Mouse (Mus musculus): ENCODE data around the gene Hvcn1. TPM values are rescaled to one million over a fixed set of nuclear protein-coding genes. Genes with fewer than 3 reads are reported as not detected.

Hvcn1 gene
- polyA plus RNA-seq, 1 experiment from 2014 or later = 1.9 TPM

GRCm38 (mm10) chr5:122228271-122228765 lies 21.7 kb downstream of the Hvcn1 start:
- Histone ChIP-seq H3K27ac (no peak overlapping the region), H3K4me2 (no peak overlapping the region), H3K4me3 (no peak overlapping the region), H3K9ac (no peak overlapping the region), H3K27me3 (replicated peaks) (no peaks in the 10 kb centered on the region), H3K9me3 (no peaks in the 10 kb centered on the region), H3K36me3 (replicated peaks) (no peaks in the 10 kb centered on the region), H3K4me1 (no peaks in the 10 kb centered on the region)
- WGBS = 76% methylated on average over 3 of the region's 3 CpGs
- no peak for ATAC-seq (replicated peaks)

DNA sequence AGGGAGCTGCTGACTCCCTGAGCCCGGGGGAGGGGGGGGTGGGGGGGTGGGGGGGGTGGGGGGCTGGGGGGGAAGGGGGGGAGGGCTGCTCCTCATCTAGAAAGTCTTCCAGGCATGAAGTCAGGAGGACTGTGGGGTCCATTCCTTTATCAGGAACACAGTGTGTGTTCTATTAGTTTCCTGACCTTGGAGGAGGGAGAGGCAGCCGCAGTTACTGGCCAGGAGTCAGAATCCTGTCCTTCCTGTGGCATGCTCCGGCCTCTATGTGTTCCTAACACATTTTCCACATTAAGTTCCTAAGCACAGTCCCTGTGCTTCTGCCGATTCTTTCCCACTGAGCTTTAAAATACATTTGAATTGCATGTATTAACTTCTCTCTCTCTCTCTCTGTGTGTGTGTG lies 22.2 kb downstream of the Hvcn1 start:
- Histone ChIP-seq H3K9ac (no peak overlapping the region), H3K27me3 (replicated peaks) (no peaks in the 10 kb centered on the region), H3K36me3 (replicated peaks) (no peaks in the 10 kb centered on the region), H3K9me3 (no peaks in the 10 kb centered on the region), H3K4me2 (no peak overlapping the region), H3K4me3 (no peak overlapping the region), H3K4me1 (no peaks in the 10 kb centered on the region), H3K27ac (no peak overlapping the region)
- 71% methylated on average over 4 of the region's 4 CpGs for WGBS
- ATAC-seq (replicated peaks) = no peak

- H3K4me2 ChIP-seq = no peak overlapping the region
- H3K27me3 ChIP-seq (replicated peaks) = no peaks in the 10 kb centered on the region
- no peaks in the 10 kb centered on the region for H3K36me3 ChIP-seq (replicated peaks)
- no peak overlapping the region for H3K9ac ChIP-seq
- ATAC-seq (replicated peaks) = no peak
- H3K27ac ChIP-seq = no peak overlapping the region
- no peak overlapping the region for H3K4me3 ChIP-seq
- H3K4me1 ChIP-seq = no peaks in the 10 kb centered on the region; the same call in 1 of the 2 replicates
- H3K9me3 ChIP-seq = no peaks in the 10 kb centered on the region
- WGBS = 97% methylated on average over 4 of the region's 4 CpGs
Observed at GRCm38 (mm10) chr5:122230816-122231215, 24.2 kb downstream of the Hvcn1 start.

DNA sequence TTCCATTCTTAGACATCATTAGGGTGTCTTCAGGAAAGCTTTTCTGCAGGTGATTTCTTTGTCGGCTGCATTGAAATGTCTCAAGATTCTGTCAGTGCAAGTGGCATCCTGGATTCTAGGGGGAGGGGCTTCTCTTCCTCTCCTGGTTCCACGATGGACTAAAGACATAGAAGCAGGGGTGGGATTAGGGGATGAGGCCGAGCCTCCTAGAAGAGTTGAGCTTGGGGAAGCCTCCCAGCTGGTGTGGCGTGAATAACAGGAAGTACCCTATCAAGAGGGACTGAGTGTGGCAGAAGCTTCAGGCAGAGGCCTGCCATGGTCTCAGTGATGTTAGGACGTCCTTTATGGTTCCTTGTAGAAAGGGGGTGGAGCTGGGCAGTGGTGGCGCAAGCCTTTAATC lies 24.8 kb downstream of the Hvcn1 start:
- H3K36me3 ChIP-seq (replicated peaks) = no peaks in the 10 kb centered on the region
- H3K27ac ChIP-seq = no peak overlapping the region
- H3K4me2 ChIP-seq = no peak overlapping the region
- no peaks in the 10 kb centered on the region for H3K9me3 ChIP-seq
- no peaks in the 10 kb centered on the region; the same call in 1 of the 2 replicates for H3K4me1 ChIP-seq
- H3K27me3 ChIP-seq (replicated peaks) = no peaks in the 10 kb centered on the region
- 79% methylated on average over 6 of the region's 6 CpGs for WGBS
- no peak overlapping the region for H3K9ac ChIP-seq
- H3K4me3 ChIP-seq = no peak overlapping the region
- ATAC-seq (replicated peaks) = no peak

GRCm38 (mm10) chr5:122232004-122232403 lies 25.4 kb downstream of the Hvcn1 start:
- no peak overlapping the region for H3K4me2 ChIP-seq
- no peaks in the 10 kb centered on the region; the same call in 1 of the 2 replicates for H3K4me1 ChIP-seq
- H3K27me3 ChIP-seq (replicated peaks) = no peaks in the 10 kb centered on the region
- no peak overlapping the region for H3K4me3 ChIP-seq
- H3K9me3 ChIP-seq = no peaks in the 10 kb centered on the region
- ATAC-seq (replicated peaks) = no peak
- 87% methylated on average over 5 of the region's 5 CpGs for WGBS
- no peak overlapping the region for H3K27ac ChIP-seq
- H3K36me3 ChIP-seq (replicated peaks) = no peaks in the 10 kb centered on the region
- no peak overlapping the region for H3K9ac ChIP-seq

GRCm38 (mm10) chr5:122233077-122233581 lies 26.5 kb downstream of the Hvcn1 start:
- no peaks in the 10 kb centered on the region for H3K36me3 ChIP-seq (replicated peaks)
- no peaks in the 10 kb centered on the region for H3K9me3 ChIP-seq
- no peaks in the 10 kb centered on the region for H3K27me3 ChIP-seq (replicated peaks)
- no peak overlapping the region for H3K4me3 ChIP-seq
- H3K4me2 ChIP-seq = no peak overlapping the region
- WGBS = 87% methylated on average over 14 of the region's 14 CpGs
- H3K27ac ChIP-seq = no peak overlapping the region
- no peak for ATAC-seq (replicated peaks)
- no peak overlapping the region for H3K9ac ChIP-seq
- H3K4me1 ChIP-seq = no peaks in the 10 kb centered on the region; the same call in 1 of the 2 replicates

- Histone ChIP-seq H3K27ac (no peak overlapping the region), H3K4me3 (no peak overlapping the region), H3K4me1 (no peaks in the 10 kb centered on the region; the same call in 1 of the 2 replicates), H3K36me3 (replicated peaks) (no peaks in the 10 kb centered on the region), H3K4me2 (no peak overlapping the region), H3K27me3 (replicated peaks) (no peaks in the 10 kb centered on the region), H3K9ac (no peak overlapping the region), H3K9me3 (no peaks in the 10 kb centered on the region)
- ATAC-seq (replicated peaks) = no peak
- 86% methylated on average over 12 of the region's 12 CpGs for WGBS
Observed at GRCm38 (mm10) chr5:122233695-122234094, 27.1 kb downstream of the Hvcn1 start.

DNA sequence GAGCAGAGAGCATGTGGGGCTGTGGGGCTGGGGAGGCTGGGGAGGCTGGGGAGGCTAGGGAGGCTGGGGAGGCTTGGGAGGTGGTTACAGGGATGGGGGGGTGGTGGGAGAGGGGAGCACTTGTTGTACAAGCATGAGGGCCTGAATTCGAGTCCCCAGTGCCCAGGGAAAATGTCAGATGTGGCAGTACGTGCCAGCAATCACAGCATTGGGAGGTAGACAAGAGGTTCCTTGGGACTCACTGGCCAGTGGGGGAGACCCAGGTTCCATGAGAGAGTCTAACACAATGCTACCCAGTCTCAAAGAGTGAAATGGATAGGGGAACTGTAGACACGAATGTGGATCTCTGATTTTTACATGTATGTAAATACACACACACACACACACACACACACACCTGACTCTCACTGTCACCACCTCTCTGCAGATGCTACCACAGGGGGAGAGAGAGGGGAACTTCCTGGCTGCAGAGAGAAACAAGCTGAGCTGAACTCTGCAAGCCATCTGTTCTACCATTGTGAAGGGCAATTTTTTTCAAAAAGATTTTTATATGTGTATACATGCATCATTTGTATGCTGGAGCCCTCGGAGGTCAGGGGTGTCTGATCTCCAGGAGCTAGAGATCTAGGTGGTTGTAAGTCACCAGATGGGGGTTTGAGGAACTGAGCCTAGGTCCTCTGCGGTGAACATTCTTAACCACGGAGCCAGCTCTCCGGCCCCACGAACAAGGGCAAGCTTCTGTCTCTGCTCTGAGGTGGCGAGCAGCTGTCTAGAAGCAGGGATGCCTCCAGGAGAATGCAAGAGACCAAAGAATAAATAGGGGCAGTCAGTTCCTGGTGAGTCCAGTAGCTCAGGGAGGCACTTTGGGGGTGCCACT lies 28.0 kb downstream of the Hvcn1 start:
- H3K4me1 ChIP-seq = no peaks in the 10 kb centered on the region; the same call in 1 of the 2 replicates
- WGBS = 83% methylated on average over 9 of the region's 9 CpGs
- no peak overlapping the region for H3K4me2 ChIP-seq
- H3K27ac ChIP-seq = no peak overlapping the region
- no peak overlapping the region for H3K9ac ChIP-seq
- no peaks in the 10 kb centered on the region for H3K36me3 ChIP-seq (replicated peaks)
- no peaks in the 10 kb centered on the region for H3K9me3 ChIP-seq
- ATAC-seq (replicated peaks) = no peak
- no peaks in the 10 kb centered on the region for H3K27me3 ChIP-seq (replicated peaks)
- no peak overlapping the region for H3K4me3 ChIP-seq

DNA sequence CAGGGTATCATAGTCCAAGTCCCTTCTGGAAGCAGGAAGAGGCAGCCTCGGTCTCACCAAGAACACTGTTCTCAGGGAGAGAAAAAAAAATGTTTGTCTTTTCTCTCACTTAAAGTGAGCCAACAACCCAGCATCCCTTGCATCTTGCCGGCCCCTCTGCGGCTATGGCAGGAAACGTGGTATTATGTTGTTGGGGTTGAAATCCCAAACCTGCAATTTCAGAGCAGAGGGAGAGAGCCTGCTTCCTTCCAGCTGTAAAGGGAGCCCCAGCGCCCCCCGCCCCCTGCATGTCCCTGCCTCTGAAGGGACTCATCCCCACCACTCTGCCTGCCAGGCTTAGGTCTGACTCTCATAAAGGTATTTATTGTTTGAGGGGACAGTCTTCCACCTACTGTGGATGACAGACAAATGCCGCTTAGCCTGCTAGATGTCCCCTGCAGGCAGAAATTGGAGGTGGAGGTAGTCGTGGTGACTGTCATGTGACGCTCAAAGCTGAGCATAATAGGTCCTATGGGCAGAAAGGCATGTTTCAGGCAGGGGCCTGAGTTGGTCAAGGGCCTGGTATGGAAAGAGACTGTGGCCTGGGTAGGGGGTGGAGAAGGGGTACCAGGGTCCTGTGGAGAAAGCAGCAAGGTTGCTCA lies 28.7 kb downstream of the Hvcn1 start:
- 67% methylated on average over 9 of the region's 9 CpGs for WGBS
- Histone ChIP-seq H3K9ac (no peak overlapping the region), H3K4me3 (no peak overlapping the region), H3K36me3 (replicated peaks) (no peaks in the 10 kb centered on the region), H3K27me3 (replicated peaks) (no peaks in the 10 kb centered on the region), H3K4me2 (no peak overlapping the region), H3K9me3 (no peaks in the 10 kb centered on the region), H3K27ac (no peak overlapping the region), H3K4me1 (no peaks in the 10 kb centered on the region; the same call in 1 of the 2 replicates)
- ATAC-seq (replicated peaks) = no peak

GRCm38 (mm10) chr5:122237200-122237599 lies 30.6 kb downstream of the Hvcn1 start:
- no peaks in the 10 kb centered on the region; the same call in 1 of the 2 replicates for H3K4me1 ChIP-seq
- H3K9me3 ChIP-seq = no peaks in the 10 kb centered on the region
- no peak for ATAC-seq (replicated peaks)
- H3K4me3 ChIP-seq = no peak overlapping the region
- 62% methylated on average over 5 of the region's 5 CpGs for WGBS
- no peak overlapping the region for H3K27ac ChIP-seq
- 0 out of 2 replicates have a peak, but pooled peaks cover 5% of the 10 kb centered on the region for H3K36me3 ChIP-seq (replicated peaks)
- no peaks in the 10 kb centered on the region for H3K27me3 ChIP-seq (replicated peaks)
- no peak overlapping the region for H3K9ac ChIP-seq
- H3K4me2 ChIP-seq = no peak overlapping the region

GRCm38 (mm10) chr5:122239618-122240017 lies 33.0 kb downstream of the Hvcn1 start:
- H3K36me3 ChIP-seq (replicated peaks) = 0 out of 2 replicates have a peak, but pooled peaks cover 5% of the 10 kb centered on the region
- H3K27ac ChIP-seq = no peak overlapping the region
- peaks cover 10% of the 10 kb centered on the region; the same call in 1 of the 2 replicates for H3K4me1 ChIP-seq
- H3K9ac ChIP-seq = no peak overlapping the region
- no peak overlapping the region for H3K4me3 ChIP-seq
- ATAC-seq (replicated peaks) = no peak
- no peaks in the 10 kb centered on the region for H3K27me3 ChIP-seq (replicated peaks)
- 92% methylated on average over 7 of the region's 7 CpGs for WGBS
- H3K9me3 ChIP-seq = no peaks in the 10 kb centered on the region
- no peak overlapping the region for H3K4me2 ChIP-seq

DNA sequence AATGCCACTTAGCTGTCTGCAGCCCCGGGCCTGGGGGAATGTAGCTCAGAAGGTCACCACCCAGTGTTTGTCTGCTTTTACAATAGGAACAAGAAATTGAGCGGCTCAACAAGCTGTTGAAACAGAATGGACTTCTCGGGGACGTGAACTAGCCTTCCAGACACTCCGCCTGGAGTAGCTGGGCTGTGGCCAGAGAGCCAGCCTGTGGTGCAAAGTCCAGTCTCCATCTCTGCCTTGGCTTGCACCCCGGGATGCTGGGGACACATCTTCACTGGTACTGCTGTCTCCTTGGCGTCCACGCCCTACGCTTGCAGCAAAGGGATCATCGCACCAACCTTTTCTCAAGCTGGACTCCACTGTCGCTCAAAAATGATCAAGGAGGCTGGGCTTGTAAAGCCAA lies 33.9 kb downstream of the Hvcn1 start:
- no peaks in the 10 kb centered on the region for H3K9me3 ChIP-seq
- no peak overlapping the region for H3K9ac ChIP-seq
- 0 out of 2 replicates have a peak, but pooled peaks cover 5% of the 10 kb centered on the region for H3K36me3 ChIP-seq (replicated peaks)
- H3K4me1 ChIP-seq = peaks cover 10% of the 10 kb centered on the region; the same call in 1 of the 2 replicates
- no peak overlapping the region for H3K27ac ChIP-seq
- 85% methylated on average over 11 of the region's 11 CpGs for WGBS
- H3K4me3 ChIP-seq = no peak overlapping the region
- no peaks in the 10 kb centered on the region for H3K27me3 ChIP-seq (replicated peaks)
- ATAC-seq (replicated peaks) = no peak
- no peak overlapping the region for H3K4me2 ChIP-seq

All from midbrain, embryonic 15.5 days (tissue).